Mouse (Mus musculus) erythroblast, embryonic 14.5 days (primary cell): ENCODE measurements around the gene Arl15.

Experiments used
- GATA1 ChIP-seq: IDR thresholded peaks from 2 replicates; pipeline ENCODE4 v1.6.1; 2012; ENCODE audit warnings: low read length, inconsistent platforms, mixed read lengths
- TAL1 ChIP-seq: IDR thresholded peaks from 3 replicates; pipeline ENCODE4 v1.6.1; 2012; ENCODE audit warnings: low read length, inconsistent platforms, mixed read lengths

DNA sequence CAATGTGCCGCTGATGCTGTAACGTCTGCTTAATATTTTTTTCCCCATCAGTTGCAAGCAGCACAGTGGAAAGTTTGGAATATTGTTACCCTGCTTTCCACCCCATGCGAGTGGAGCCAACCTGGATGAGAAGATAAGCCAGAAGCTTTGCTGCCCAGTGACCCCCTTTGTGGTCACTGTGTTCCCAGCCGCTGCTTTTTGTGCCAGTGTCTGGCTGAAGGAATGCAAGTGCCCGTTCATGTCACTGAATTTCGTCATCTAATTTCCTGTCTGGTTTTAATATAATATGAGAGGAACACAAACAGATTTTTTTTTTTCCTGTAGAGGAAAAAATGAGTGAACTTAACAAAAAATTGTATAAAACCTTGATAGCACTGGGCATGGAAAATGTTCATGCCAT is 46.1 kb downstream of the Arl15 start:
- no peak for TF ChIP-seq TAL1
- no peak for TF ChIP-seq GATA1
